Mouse (Mus musculus): ENCODE data around the gene Ppp2r5c.

The Ppp2r5c gene

DNA sequence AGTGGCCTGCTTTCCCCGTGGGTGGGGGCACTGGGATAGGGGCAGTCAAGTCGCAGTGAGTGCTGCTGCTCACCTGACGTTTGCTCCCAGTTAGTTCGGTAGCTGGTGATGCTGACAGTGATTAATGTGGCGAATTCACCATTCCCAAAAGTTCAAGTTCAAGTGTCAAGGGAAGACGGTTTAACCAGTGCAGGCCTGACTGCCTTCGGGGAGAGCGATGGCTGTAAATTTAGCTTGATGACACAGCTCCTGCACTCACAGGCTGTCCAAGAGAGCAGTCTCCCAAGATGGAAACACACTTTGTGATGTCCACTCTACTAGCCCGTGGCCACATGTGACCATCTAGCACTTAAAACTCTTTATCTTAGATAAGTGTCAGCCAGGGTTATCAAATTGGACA, 41.1 kb downstream of the Ppp2r5c start:
- no peak for DNase-seq (ENCODE audit: low read depth, low spot score)

DNA sequence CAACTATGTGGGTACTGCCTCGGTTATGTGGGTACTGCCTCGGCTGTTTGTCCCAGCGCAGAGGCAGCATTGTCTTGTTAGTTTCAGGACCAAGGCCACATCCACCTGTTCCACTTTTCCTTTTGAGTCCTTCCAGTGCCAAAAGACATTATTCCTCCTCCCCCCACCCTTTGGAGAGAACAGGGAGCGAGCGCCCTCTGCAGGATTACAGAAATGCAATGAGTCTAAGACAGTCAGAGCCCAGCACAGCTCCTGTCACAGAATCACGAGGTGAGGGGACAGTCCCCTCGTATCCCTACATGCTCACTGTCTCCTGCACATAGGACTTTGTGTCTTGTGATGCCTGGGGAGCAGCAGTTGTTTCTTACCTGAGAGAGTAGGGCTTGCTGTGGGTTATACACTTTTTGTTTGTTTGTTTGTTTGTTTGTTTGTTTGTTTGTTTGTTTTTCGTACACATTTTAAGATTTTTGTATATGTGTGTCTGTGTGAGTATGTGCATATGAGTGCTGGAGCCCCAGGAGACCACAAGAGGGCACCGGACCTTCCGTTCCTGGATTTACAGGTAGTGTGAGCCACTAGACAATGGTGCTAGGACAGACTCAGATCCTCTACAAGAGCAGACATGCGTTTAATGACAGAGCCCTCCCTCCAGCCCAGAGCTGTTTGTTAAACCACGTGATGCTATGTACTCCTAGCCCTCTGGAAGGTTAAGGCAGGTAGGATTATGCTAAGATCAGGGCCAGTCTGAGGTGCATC, 43.2 kb downstream of the Ppp2r5c start:
- no peak for DNase-seq (ENCODE audit: low read depth, low spot score)

DNA sequence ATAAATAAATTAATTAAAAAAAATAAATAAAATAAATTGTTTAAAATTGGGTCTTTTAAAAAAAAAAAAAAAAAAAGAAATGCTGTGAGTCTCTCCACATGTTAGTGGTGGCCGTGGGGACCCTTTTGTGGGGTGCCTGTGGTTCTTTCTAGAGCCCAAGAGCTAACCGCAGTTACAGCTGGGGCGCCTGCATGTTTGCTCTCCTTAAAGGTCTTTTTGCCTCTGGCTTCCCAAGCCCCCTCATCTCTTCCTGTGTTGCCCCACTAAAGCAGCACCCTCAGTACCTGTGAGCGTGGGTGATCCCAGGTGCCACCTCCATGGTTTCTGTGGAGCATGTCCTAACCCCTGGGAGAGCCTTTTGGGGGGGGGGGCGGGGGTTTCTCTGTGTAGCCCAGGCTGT, 45.5 kb downstream of the Ppp2r5c start:
- no peak for DNase-seq (ENCODE audit: low read depth, low spot score)

DNA sequence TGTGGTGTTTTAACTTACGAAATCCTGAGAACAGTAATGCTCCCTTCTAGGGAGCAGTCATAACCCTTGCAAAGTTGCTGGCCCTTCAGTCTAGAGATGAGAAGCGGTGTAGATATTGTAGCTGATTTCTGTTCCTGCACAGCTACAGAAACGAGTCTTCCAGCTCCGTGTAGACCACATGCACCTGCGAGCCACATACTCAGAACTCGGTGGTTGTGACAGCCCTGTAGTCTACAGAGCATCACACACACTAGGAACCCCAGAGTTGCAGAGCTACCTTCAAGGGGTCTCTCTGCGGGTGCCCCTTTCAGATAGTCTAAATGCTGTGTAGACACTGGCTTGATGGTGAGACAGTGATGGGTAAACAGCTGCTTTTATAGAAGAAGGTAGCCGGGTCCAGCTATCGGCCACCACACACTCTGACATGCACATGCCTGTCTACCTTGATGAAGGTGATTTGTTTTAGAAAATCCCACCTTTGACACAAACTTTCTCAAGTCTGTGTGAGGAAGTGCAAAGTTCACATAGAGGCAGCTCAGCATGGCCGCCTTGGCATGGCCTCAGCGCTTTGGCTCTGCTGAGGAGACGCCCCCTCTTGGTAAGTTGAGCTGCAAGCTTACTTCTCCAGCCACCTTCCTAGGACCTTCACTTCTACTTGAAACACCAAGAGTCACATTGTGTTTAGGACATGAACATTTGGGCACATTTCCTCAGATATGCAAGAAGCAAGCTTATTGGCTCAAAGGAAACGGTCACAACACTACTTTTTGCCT, 46.9 kb downstream of the Ppp2r5c start:
- no peak for DNase-seq (ENCODE audit: low read depth, low spot score)

DNA sequence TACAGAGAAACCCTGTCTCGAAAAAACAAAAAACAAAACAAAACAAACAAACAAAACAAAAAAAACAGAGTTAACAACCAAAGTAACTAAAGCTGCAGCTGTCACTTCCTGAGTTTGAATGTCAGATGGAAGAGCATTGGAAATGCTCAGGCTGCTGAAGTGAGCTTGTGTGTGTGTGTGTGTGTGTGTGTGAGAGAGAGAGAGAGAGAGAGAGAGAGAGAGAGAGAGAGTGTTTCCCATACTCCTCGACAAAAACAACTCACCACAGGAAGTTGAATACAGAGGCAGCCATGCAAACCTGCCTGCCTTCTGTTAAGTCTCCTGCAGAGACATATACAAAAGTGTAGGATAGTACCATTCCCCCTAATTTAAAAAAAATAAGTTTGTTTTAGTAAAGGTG, 47.9 kb downstream of the Ppp2r5c start:
- no peak for DNase-seq (ENCODE audit: low read depth, low spot score)

DNA sequence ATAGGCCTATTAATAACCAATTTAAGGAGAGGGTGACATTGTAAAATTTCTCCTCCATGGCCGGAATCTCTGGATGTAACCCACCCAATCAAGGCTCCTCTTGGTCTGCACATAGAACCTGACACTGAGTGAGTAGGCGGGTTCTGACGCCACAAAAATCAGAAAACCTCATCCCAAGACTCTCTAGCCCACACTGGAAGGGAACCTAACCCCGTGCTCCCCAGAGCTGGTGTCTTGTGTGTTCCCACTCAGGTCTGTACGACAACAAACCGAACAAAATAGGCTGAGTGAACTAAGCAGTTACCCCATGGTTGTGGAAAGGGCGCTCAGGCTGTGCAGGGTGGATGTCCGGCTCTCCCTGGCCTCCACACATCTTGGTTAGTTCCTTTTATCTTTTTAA, 48.3 kb downstream of the Ppp2r5c start:
- DNase-seq (ENCODE audit: low read depth, low spot score), result no peak

DNA sequence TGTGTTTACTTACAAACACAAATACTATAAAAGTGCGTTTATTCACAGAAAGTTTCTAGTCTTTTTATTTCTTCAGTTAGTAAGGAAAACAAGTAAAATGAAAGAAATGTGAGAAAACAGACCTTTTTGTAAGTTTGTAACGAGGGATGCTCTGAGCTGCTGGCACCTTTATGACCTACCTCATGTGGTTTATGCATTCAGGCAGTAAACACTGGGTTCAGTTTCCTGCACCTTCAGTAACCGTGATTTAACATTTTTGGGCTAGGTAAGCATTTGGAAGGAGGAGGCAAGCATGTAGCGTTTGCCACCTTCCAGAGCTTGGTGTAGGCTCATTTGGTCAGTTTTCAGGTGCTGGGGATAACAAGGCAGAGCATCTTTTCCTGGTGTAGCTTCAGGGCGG, 49.1 kb downstream of the Ppp2r5c start:
- no peak for DNase-seq (ENCODE audit: low read depth, low spot score)

DNA sequence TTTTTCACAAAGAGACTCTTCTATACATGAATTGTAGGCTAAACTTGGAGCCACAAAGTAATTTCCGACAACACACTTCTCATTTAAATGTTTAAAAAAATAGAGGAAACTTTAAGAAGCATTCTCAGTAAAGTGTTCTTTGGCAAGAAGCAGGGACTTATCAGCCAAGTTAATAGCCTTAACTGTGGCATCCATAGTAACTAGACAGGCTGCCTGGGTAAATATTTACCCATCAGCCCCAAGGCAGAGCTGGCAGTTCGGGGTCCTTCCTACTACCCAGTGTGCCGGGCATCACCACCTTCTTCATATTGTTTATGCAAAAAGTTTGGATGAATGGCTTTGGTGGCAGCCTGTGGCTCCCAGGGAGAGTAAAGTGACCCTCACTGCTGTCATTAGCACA, 50.1 kb downstream of the Ppp2r5c start:
- DNase-seq (ENCODE audit: low read depth, low spot score), result no peak

DNA sequence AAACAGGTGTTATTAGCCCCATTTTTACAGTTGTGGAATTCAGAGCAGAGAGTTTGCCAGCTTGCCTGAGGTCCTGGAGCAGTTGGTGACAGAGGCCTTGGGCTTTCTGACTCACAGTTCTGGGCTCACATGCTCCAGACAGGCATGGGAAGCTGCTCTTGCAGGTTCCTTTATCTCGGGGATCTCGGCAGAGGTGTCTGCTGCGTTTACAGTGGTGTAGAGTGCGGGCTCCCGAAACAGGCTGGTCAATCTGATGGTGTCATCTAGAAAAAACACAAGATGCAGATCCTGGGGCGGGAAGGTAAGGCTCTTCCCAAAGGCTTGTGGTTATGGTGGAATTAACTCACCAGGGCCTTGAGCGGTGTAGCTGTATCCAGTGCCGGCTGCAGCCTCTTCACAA, 50.6 kb downstream of the Ppp2r5c start:
- DNase-seq (ENCODE audit: low read depth, low spot score), result no peak

DNA sequence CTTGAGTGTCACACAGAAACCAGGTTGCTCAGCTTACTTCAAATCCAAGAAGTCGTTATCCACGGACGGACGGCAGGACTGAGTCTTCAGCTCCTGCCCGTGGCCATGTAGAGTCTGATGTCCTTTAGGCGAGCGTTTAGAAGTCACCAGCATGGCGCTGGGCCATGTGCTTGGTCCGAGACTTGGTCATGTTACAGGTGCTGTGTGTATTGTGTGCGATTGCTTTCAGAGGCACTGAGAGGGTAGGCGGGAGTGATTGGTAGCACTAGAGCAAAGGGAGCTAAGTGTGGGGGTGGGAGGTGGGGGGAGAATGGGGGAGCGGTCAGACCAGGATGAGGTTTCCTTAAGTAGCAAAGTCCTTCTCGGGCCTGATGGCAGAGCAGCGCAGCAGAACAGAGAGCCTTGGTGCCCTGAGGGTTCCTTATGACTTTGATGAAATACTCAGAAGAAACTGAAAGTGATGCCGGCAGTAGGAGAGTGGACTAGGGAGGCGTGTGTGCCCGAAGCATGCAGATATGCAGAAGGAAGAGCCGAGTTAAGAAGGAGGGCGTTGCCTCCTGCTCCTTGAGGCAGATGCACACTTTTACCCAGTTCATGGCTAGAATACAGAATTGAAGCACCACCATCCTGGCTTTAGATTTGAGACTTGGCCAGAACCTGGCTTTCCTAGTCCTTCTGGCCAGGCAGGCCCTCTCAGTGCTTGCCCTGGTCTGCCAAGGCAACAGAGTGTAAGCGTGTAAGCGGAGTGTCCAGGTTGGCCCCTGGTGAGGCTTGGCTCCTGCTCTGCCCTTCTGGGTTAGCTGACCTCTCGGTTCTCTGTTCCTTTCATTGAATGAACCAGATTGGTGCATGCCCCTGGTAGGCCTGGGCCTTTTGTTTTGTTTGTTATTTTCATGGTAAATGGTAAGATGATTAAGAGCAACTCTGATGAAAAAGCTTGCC, 51.6 kb downstream of the Ppp2r5c start:
- DNase-seq (ENCODE audit: low read depth, low spot score), result no peak

DNA sequence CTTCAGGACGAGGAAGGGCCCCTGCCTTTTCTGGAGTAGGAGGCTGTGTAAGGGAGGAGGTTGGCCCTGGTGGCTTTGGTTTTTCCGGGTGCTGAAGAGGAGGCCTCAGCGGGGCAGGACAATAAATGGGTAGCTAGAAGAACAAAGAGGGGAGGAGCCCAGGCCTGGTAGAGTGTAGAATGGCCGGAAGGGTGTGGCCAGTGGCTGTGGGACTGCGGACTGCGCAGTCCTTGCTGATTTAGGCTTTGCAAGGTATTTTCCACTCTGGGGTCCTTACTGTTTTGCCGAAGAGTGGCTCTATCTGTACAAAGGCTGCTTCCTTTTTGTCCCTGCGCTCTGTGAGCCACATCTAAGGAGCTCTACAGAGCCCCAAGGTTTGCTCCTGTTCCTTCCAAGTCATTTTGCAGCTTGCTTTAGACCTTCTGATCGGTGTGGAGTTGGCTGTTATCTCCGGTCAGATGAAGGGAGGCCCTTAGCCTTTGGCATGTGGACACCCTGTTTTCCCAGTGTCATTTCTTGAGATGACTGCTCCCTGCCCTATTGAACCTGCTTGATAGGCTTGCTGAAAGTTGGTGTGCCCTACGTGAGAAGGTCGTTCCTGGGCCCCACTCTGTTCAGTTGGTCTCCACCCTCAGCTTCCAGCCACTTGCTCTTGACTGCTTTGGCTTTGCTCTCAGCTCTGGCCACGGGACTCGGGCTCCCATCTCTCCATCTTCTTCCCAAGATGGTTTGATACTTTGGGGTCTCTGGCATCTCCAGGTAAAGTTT, 52.5 kb downstream of the Ppp2r5c start:
- DNase-seq (ENCODE audit: low read depth, low spot score), result no peak

DNA sequence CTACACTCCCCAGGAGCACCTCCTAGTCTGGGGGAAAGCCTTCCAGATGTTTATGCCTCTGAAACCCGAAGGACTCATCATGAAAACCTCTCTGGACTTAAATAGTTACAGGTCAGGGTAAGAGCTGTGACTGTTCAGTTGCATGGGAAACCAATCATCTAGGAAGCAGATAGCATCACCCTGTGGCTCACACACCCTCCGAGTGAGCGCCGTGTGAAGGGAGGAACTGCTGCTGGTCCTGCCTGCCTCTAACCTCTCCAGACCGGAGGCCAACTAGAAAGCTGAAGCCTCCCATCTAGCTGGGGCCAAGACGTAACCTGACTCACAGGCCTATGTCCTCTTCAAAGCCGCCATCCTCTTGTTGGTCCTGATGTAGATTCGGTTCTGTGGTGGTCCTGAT, 53.2 kb downstream of the Ppp2r5c start:
- DNase-seq (ENCODE audit: low read depth, low spot score), result no peak

DNA sequence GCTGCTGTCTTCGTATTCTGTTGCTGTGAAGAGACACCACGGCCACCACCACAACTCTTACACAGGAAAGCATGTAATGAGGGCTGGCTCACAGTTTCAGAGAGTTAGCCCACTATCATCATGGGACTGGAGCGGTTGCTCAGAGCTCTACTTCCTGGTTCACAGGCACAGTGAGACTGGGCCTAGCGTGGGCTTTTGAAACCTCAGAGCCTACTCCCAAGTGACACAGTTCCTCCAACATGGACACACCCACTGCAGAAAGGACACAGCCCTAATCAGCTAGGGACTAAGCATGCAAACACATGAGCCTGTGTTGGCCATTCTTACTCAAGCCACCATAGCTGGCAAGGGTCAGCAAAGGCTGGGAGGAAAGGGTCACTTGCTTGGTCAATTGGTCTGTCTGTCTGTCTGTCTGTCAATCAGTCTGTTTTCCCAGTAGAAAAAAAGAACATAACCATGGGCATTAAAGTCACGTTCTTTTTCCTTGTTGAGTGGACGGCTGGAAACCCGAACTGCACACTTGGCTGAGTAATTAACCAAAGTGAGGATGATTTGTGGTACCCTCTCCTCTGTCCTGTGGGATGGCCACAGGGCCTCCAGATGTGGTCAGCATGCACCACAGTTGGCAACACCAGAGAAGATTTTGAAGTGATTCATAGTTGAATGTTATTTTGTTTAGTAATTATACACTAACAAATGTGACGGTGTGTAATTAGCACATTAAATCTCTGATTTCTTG, 56.7 kb downstream of the Ppp2r5c start:
- no peak for DNase-seq (ENCODE audit: low read depth, low spot score)

DNA sequence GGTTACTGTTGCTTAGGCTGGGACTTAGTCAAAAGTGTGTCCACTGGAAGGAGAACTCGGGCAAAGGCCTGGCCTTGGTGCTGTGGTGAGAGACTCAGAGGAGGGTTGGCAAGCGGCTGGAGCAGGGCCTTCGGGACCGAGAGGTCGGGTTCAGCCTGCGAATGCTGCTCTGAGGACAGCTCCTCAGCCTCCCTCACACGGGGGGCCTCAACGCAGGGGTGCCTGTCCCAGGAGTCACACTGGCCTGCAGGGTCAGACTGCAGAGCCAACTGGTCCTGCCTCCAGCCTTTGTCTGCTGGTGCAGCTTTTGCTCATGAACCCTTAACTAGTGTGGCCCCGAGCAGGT, 57.2 kb downstream of the Ppp2r5c start:
- DNase-seq (ENCODE audit: low read depth, low spot score), result no peak

DNA sequence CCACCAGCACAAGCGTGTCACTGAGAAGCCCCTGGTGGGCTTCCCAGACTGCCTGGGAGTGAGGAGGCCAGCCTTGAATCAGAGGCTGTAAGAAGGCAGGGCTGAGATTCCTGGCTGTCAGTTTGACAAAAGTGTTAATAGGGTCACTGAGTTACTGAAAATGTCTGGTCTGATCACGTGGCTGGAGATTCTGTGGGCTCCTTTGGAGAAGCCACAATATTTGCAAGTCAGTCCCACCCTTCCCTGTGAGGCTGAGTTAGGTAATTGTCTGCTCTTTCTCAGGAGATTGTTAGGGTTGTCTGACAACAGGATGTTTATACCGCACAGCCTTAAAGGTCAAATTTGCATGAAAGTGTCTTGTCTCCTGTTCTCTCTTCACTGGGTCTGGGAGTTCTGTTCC, 57.9 kb downstream of the Ppp2r5c start:
- DNase-seq (ENCODE audit: low read depth, low spot score), result no peak

DNA sequence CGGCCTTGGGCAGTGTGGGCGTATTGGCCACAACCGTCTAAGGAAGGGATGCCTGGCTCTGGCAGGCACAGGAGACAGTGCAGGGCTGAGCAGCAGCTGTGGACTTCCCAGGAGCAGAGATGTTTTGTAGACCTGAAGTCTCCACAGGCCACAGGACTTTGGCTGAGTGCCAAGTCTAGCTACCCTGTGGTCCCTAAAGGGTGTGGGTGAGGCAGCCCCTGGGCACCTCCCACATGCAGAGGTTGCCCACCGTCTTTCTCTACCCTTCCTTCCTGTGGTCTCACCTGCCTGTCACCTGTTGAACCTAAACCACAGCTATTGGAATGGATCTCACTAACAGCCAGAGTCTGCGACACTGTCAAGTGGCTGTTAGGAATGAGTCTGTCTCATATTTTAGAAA, 59.1 kb downstream of the Ppp2r5c start:
- no peak for DNase-seq (ENCODE audit: low read depth, low spot score)

DNA sequence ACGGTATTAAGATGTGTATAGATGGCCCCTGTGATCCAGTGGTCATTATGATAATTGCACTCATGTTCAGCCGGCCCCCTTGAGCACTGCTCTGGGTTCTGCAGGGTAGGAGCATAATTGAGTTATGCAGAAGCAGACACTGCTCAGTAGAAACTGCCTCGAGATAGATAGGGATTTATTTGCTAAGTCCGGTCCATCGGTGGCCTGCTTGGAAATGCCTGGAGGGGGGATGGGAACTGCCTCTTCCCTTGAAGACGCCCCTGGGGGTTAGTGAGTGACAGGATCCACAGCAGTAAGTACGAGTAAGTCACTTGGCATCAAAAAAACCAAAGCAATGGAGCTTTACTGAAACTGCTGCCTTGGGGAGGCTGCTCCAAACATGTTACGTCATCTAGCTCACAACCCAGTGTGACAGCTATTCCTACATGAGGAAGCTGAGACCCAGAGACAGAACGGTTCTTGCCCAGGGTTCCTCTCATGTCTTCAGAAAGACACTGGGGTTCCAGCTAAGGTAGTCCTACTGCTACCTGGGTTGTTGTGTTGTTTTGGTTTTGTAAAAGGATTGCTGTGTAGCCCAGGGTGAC, 60.9 kb downstream of the Ppp2r5c start:
- no peak for DNase-seq (ENCODE audit: low read depth, low spot score)

DNA sequence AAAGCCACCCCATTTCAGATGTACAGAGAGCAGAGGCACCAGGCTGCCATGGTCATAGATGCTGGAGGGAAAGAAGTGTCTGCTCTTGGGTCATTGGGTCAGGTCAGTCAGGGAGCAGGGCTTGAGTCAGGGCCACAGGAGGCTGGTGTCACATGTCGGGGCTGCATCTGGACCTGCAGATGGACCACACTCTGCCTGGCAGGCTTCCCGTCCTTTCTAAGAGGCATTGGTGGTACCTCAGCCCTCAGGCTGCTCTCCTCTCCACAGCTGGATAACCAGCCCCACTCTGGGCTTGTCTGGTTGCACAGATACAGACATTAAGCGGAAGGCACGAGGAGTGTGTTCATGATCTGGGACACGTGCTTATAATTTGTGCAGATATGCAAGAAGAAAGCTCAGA, 61.8 kb downstream of the Ppp2r5c start:
- DNase-seq (ENCODE audit: low read depth, low spot score), result no peak

DNA sequence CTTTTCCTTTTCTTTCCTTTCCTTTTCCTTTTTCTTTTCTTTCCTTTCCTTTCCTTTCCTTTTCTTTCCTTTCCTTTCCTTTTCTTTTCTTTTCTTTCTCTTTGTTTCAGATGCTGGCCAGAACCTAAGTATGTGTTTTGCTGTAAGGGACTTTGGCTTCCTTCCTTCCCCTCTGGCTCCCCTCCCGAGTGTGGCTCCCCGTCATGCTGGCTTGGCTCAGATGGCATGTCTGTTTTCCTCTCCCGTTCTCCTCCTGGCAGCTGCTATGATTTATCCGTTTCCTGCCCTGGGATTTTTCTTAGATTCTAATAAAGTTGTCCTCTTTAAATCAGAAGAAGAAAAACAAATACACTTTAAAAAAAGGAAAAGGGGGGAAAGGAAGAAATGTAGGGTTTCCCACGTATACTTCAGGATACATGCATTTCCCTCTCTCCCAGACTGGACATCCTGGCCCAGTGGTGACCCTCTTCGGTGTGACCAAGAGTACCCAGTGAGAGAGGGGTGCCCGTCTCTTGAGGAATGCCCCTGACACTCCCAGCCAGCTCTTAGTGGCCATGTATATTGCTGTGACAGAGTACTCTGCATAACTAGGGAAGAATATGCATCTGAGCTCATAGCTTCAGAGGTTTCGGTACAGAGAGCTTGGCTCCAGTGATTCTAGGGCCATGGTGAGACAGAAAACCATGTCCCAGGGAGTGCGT, 63.4 kb downstream of the Ppp2r5c start:
- no peak for DNase-seq (ENCODE audit: low read depth, low spot score)

DNA sequence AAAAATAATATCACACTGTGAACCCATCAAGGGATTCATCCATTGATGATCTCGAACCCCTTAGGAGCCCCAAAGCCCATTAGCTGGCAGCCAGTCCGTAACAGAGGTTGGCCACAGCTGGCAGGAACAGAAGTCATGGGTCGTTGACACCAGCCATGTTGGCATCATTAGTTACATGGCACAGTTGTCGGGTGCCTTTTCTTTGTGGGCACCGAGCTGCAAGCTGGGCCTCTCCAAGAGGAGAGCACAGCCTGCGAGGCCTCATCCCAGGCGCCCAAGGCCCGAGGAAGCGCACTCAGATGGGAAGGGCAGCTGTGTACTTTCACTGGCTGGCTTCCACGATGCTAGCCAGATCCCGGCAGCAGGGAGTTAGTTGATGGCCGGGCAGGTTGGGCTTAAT, 64.3 kb downstream of the Ppp2r5c start:
- no peak for DNase-seq (ENCODE audit: low read depth, low spot score)
